Mouse (Mus musculus) C2C12 (cell line): Measurements from ENCODE around the gene Prkcq. TPM values are rescaled to one million over a fixed set of nuclear protein-coding genes. Genes with fewer than 3 reads are reported as not detected.

ENCODE experiments used
- H3K27me3 ChIP-seq: one replicate; pipeline ENCODE4 v1.6.1; 2011; ENCODE audit not compliant: control insufficient read depth, insufficient read depth, insufficient read length
- H3K36me3 ChIP-seq: one replicate; pipeline ENCODE4 v1.6.1; 2011; ENCODE audit not compliant: control insufficient read depth, insufficient read depth
- H3K4me3 ChIP-seq: one replicate; pipeline ENCODE4 v1.5.1; 2011; ENCODE audit warnings: mild to moderate bottlenecking, control low read depth; ENCODE audit not compliant: poor library complexity, insufficient read depth, severe bottlenecking
- H3K79me2 ChIP-seq: one replicate; pipeline ENCODE4 v1.6.1; 2011; ENCODE audit not compliant: control insufficient read depth, insufficient read depth
- H3K79me3 ChIP-seq: one replicate; pipeline ENCODE4 v1.6.1; 2011; ENCODE audit warnings: low read depth, control low read depth
- H3ac ChIP-seq: one replicate; pipeline ENCODE3; 2011; ENCODE audit warnings: low read depth; ENCODE audit not compliant: control insufficient read depth, insufficient read length
- CEBPB ChIP-seq: IDR thresholded peaks from one replicate; pipeline ENCODE4 v1.6.1; 2011; ENCODE audit warnings: low read depth, mild to moderate bottlenecking, control low read depth, moderate library complexity
- CTCF ChIP-seq: IDR thresholded peaks from one replicate; pipeline ENCODE4 v1.5.1; 2011; ENCODE audit not compliant: control insufficient read depth, insufficient read depth, insufficient read length
- FOSL1 ChIP-seq: IDR thresholded peaks from one replicate; pipeline ENCODE4 v1.8.0; 2011; ENCODE audit warnings: mild to moderate bottlenecking, low read length; ENCODE audit not compliant: poor library complexity, insufficient read depth, severe bottlenecking
- MAX ChIP-seq: IDR thresholded peaks from one replicate; pipeline ENCODE4 v1.6.1; 2011; ENCODE audit warnings: mild to moderate bottlenecking, control low read depth
- MYOD1 ChIP-seq: IDR thresholded peaks from one replicate; pipeline ENCODE4 v1.6.1; 2011; ENCODE audit warnings: low read depth; ENCODE audit not compliant: control insufficient read depth, insufficient read length
- MYOG ChIP-seq: IDR thresholded peaks from one replicate; pipeline ENCODE4 v1.6.1; 2011; ENCODE audit not compliant: control insufficient read depth, insufficient read length; ENCODE audit errors: extremely low read depth
- USF1 ChIP-seq: IDR thresholded peaks from one replicate; pipeline ENCODE4 v1.6.1; 2011; ENCODE audit warnings: low read depth, mild to moderate bottlenecking, control low read depth, moderate library complexity
- polyA plus RNA-seq: library from polyadenylated mRNA; unstranded; fragments of >200 nt; fragmentation: generic; extraction: Trizol; gene quantifications from one replicate; pipeline ENCODE4 v1.2.1, GENCODE M21; 2012; ENCODE audit warnings: missing spikeins

Gene Prkcq
- polyA plus RNA-seq, 1 experiment, result 0.05 TPM

- no peak overlapping the region for H3K4me3 ChIP-seq
- no peak for TF ChIP-seq MYOD1
- no peak for TF ChIP-seq CTCF
- no peak for TF ChIP-seq MAX
- no peak for TF ChIP-seq USF1
- TF ChIP-seq MYOG, result no peak
- TF ChIP-seq FOSL1, result no peak
- no peak for TF ChIP-seq CEBPB
- H3K27me3 ChIP-seq, result no peaks in the 10 kb centered on the region
- no peaks in the 10 kb centered on the region for H3K36me3 ChIP-seq
- no peak overlapping the region for H3ac ChIP-seq
- no peaks in the 10 kb centered on the region for H3K79me3 ChIP-seq
- H3K79me2 ChIP-seq, result no peaks in the 10 kb centered on the region
These were observed 44.9 kb downstream of the Prkcq start for GRCm38 (mm10) chr2:11216847-11217246.

- Histone ChIP-seq H3K36me3 (no peaks in the 10 kb centered on the region), H3K27me3 (no peaks in the 10 kb centered on the region), H3K79me2 (no peaks in the 10 kb centered on the region), H3ac (no peak overlapping the region), H3K79me3 (no peaks in the 10 kb centered on the region), H3K4me3 (no peak overlapping the region)
- no peak for TF ChIP-seq FOSL1
These were observed 46.2 kb downstream of the Prkcq start for GRCm38 (mm10) chr2:11218122-11218521.

GRCm38 (mm10) chr2:11219262-11219661, 47.4 kb downstream of the Prkcq start:
- TF ChIP-seq MAX, result no peak
- no peak for TF ChIP-seq MYOD1
- no peak for TF ChIP-seq CEBPB
- TF ChIP-seq MYOG, result no peak
- no peak for TF ChIP-seq CTCF
- TF ChIP-seq USF1, result no peak
- TF ChIP-seq FOSL1, result no peak
- no peak overlapping the region for H3ac ChIP-seq
- H3K4me3 ChIP-seq, result no peak overlapping the region
- H3K79me2 ChIP-seq, result no peaks in the 10 kb centered on the region
- H3K36me3 ChIP-seq, result no peaks in the 10 kb centered on the region
- no peaks in the 10 kb centered on the region for H3K79me3 ChIP-seq
- H3K27me3 ChIP-seq, result no peaks in the 10 kb centered on the region

- Histone ChIP-seq H3K27me3 (no peaks in the 10 kb centered on the region), H3K79me2 (no peaks in the 10 kb centered on the region), H3K36me3 (no peaks in the 10 kb centered on the region), H3K79me3 (no peaks in the 10 kb centered on the region), H3ac (no peak overlapping the region), H3K4me3 (no peak overlapping the region)
- TF ChIP-seq MAX (no peak), CEBPB (no peak), MYOD1 (no peak), CTCF (no peak), MYOG (no peak), USF1 (no peak), FOSL1 (no peak)
These were observed 53.0 kb downstream of the Prkcq start for GRCm38 (mm10) chr2:11224808-11225484.

GRCm38 (mm10) chr2:11225485-11225876, 53.6 kb downstream of the Prkcq start:
- Histone ChIP-seq H3K79me2 (no peaks in the 10 kb centered on the region), H3ac (no peak overlapping the region)

GRCm38 (mm10) chr2:11226555-11226954, 54.6 kb downstream of the Prkcq start:
- no peak overlapping the region for H3K4me3 ChIP-seq
- H3ac ChIP-seq, result no peak overlapping the region
- TF ChIP-seq MAX, result no peak
- no peak for TF ChIP-seq CTCF
- no peak for TF ChIP-seq MYOG
- no peak for TF ChIP-seq CEBPB
- TF ChIP-seq MYOD1, result no peak
- TF ChIP-seq USF1, result no peak
- no peak for TF ChIP-seq FOSL1
- no peaks in the 10 kb centered on the region for H3K79me2 ChIP-seq
- no peaks in the 10 kb centered on the region for H3K27me3 ChIP-seq
- H3K36me3 ChIP-seq, result no peaks in the 10 kb centered on the region
- no peaks in the 10 kb centered on the region for H3K79me3 ChIP-seq

More at GRCm38 (mm10) chr2:11225485-11225876, 53.6 kb downstream of the Prkcq start:
- TF ChIP-seq MAX, result no peak
- TF ChIP-seq FOSL1, result no peak
- no peak for TF ChIP-seq CTCF
- TF ChIP-seq CEBPB, result no peak
- TF ChIP-seq USF1, result no peak
- no peak for TF ChIP-seq MYOD1
- TF ChIP-seq MYOG, result no peak
- Histone ChIP-seq H3K27me3 (no peaks in the 10 kb centered on the region), H3K36me3 (no peaks in the 10 kb centered on the region), H3K4me3 (no peak overlapping the region), H3K79me3 (no peaks in the 10 kb centered on the region)
